Mouse (Mus musculus) right cerebral cortex, postnatal 25 days (tissue): Measurements from ENCODE around the gene Hlcs.

Experiments used
- DNase-seq: peaks from one replicate; pipeline ENCODE4 v3.0.0; 2022

Hlcs gene

DNA sequence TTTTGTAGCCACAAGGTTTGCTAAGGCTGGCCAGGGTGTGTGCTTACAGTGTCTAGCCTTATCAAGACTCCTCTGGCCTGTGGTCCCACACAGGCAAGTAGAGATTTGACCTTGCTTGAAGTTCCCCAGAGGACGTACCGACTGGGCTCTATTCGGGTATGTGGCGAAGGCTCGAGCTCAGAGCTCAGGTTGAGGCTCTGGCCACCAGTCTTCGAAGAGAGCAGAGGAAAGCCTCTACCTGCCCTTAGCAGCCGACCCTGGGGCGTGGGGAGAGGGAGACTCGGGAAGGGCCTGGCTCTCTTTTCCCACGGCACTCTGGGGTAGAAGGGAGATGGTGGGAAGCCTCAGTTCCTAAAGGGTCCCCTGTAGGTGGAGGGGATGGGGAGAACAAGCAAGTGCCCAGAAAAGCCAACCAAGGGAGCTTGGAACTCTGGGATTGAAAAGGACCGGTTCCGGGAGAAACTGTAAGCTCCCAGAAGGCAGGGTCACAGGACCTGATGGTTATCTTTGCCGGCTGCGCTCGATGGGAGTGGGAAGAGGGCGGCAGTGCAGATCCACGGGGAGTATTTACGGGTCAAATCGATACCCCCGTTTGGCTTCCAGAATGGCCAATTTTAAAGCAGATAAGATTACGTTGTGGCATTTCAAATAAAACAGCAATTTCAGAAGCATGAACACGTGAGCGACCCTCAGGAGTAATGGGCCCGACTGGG lies 220.1 kb downstream of the Hlcs start:
- no peak for DNase-seq

DNA sequence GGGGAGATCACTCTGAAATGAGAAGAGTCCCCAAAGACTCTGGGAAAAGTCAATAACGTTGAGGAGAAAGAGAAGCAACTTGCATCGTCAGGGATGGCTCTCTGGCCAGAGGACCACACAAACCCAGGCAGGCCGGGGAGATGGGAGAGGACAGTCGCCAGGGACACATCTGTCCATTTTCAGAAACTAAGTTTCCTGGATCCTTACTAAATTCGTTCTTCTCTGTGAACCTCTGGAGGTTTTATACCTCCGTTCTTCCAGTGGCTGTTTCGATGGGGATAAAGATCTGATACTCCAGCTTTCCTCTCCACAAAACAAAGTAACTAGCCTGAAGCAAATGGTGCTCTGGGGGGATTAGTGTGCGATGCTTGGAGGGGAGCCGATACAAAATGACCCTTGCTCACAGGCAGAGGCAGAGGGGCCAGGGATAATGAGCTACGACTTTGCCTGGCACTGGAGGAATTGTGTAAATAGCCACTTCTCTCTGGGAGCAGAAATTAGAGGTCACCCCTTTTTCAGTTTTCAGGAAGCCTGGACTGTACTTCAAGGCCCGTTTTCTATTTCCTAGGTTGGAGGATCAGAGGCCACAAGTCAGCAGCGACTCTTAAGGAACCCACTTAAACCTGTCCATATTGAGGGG lies 220.7 kb downstream of the Hlcs start:
- DNase-seq, result no peak

- no peak for DNase-seq
Observed at GRCm38 (mm10) chr16:94088819-94089692, 224.3 kb downstream of the Hlcs start.

DNA sequence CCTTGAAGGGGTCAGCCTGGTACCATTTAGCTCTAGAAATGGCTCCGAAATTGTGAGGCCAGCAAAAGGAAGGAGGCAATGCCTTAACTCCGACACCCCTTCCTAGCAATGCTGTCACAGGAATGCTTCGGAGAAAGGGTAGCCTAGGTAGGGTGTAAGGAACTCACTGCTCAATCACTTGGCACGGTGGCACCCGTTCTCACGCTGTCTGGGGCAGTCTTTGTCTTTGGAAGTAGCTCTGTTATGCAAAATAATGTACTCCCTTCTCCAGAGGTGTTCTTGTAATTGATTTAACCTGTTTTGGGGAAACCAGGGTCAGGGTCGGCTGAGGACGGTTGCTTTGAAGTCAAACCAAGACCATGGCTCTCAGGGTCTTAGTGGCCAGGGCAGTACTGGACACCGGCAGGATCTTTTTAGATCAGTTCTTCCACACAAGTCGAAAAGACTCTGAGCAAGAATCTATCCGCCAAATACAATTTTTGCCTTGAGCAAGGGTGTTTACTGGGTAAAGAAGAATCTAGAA lies 225.1 kb downstream of the Hlcs start:
- no peak for DNase-seq

DNA sequence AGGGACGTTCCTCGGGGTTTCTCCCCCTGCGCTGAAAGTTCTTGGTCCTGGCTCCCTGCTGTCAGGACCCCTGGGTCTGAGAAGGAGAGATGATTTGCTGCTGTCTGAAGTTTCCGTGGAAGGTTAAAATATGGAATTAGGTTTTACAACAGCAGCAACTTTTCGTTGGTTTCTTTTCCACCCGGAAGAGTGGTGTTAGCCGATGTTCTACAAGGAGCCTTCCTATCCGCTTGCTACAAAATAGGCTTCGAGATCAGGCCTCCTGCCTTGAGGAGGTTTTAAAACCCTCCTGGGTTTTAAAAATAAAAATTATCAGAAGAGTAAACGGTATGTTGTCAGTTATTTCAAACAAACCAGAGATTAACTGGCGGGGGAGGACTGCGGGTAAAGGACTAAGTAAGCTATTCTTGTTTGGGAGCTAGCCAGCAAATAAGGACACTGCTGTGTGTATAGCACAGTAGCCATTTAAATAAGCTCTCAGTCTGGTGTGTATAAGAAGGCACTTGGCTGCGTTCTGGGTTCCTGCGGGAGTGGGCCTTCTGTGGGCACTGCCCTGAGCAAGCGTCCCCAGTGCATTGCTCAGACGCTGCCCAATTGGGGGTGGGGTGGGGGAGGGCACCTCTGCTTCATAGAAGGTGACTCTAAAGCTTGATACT lies 225.7 kb downstream of the Hlcs start:
- DNase-seq, result no peak

DNA sequence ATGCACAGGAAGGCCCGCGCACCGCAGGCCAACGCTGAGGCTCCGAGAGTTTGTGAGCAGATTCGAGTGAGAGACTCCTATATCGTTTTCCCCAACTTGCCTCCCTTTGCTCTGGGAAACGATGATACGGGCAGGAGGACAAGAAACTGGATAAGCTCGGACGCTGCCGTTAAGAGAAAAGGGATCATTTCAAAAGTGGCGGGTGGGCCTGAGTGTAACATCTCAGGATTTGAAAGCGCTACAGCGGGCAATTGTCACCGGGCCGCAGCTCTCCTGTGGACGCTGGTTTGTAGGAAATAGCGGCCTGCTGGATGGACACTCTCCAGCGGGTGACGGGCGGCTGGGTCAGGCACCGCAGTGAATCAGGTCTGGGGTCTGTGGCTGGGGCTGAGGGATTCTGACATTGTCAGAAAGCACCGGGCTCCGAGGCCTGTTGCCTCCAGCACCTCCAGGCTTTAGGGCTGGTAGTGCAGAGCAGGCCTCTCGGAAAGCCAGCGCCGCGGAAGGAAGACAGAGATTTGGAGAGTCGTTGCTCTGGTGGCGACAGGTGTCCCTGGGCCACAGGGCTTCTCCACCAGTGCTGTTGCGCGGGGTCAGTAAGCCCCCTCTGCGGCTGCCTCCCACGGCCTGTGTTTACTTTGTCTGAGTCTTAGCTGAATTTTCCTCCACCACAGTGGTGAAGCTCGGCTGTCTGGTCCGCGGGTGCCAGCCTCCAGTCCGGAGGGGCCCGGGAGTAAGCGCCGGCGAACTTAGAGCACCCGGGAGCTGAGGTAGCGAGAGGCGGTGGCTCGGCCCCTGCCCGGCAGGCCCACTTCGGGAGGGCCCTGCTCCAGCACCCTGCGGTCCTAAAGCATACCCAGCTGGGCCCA lies 226.4 kb downstream of the Hlcs start:
- DNase-seq, result no peak

DNA sequence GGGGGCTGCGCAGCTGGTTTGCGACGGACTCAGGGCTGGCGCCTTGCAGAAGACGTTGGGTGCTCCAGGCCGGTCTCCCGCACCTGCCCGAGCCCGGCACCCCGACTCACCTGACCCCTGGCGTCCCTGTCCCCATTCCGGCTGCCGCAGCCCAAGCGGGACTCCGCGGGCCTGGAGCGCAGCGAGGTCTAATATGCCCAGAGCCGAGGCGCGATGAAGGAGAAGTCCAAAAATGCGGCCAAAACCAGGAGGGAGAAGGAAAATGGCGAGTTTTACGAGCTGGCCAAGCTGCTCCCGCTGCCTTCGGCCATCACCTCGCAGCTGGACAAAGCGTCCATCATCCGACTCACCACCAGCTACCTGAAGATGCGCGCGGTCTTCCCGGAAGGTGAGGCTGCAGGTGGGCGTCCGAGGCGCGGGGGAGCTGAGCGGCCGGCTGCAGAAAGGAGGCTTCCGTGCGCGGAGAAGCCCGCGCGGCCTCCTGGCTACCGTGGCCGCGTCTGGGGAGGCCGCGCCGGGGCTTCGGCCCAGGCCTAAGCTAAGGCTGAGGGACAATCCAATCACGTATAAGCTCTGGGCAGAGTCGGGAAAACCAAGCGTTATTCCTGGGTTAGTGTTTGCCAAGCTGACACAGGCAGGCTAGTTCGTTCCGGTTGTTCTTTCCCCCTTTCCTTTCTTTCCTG lies 227.6 kb downstream of the Hlcs start:
- no peak for DNase-seq

- no peak for DNase-seq
Observed at GRCm38 (mm10) chr16:94084711-94085602, 228.4 kb downstream of the Hlcs start, which contains the start of gene Sim2. Sim2 (plus strand) TSS chr16:94084931.

DNA sequence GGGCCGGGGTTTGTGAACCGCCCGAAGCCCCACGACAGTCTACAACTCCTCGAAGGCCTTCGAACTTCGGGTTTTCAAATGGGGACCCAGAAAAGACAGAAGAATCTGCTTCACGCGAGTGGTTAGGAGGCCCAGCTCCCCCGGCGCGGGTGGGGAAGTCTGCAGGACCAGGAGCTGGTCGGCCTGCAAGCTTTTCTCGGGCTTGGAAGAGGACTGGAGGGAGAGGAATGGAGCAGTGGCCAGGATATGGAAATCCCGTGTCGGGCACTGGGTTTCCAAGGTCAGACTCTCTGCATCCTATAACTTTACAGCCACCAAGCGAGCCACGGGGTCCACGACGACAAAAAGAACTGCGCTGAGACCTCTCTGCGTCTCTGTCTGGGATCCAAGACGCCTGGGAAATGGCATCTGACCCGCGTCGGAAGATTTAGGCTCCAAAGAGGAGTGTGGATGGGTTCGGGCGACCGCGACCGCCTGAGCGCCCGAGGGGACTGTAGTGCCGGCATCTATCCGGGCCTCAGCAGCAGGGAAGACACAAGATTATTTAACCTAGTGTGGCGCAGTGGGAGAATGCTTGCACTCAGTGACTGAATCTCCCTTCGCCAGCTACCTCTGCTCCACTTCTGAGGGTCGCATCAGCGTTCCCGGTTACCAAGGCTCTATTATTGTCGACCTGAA lies 229.4 kb downstream of the Hlcs start:
- DNase-seq, result no peak

DNA sequence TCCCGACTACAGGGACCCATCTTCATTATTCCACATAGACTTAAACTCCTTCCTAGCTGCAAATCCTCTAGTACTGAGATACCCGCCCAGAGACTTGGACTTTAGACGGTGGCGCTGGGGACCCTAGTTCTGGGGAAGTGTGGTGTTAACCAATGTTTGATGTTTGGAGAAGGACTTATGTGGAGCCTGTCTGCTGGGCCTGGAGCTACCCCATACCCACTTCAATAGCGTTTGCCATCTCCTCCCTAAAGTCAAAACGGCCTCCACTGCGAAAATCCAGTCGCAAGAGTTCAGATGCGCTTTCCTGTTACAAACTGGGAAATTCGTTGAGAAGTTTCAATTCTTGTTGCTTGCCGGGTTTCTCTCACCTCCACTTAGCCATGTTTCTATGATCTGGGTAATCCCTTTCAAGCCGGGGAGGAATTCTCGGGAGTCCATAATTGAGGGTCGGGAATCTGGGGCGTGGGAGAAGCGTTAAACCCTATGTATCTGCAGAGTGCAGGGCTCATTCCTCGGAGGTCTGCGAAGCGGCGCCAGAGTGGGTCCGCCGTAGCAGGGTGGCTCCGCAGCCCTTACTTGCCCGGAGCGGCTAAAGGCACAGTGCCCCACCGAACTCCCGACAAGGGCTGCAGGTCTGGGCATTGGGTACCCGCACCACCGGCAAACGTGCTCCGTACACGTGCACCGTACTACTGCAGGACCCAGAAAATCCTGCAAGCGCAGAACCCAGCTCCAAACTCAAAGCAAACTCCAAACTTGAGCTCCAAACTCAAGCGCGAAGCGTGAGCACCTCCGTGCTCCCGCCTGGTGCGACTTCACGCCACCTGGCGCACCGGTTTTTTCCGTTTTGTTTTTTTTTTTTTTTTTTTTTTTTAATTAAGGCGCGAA lies 230.2 kb downstream of the Hlcs start:
- no peak for DNase-seq

GRCm38 (mm10) chr16:94081996-94082708 lies 231.2 kb downstream of the Hlcs start:
- DNase-seq, result no peak

- no peak for DNase-seq
Observed at GRCm38 (mm10) chr16:94081596-94081995, 231.8 kb downstream of the Hlcs start.

DNA sequence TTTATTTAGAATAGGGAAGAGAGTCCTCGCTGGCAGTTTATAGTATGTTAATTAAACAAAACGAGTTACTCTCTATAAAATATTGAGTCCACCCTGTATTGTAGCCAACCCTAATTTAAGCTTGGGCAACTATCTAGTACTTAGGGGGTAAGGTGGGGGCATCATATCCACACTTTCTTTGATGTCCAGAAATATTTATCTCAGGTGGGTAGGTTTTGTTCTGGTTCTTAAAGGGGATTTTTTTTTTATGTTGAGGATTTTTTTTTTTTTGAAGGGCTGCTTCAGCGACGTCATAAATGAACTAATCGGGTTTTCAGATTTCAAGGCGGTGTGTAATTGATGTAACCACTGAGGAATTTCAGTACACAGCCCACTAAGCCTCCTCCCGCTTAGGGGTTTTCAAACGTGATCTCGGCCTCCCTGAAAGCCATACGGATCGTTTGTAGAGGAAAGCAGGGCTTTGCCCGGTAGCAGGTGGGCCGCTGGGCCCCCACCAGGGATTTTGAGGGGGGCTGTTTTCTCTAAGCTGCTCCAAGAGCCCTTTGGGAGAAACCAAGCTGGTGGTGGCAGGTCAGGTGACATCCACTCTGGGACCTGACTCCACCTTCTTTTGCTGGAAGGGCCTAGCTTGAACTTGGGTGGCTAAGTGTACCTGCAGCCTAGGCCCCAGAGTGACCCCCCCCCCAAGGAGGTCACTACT lies 233.4 kb downstream of the Hlcs start:
- DNase-seq, result no peak

GRCm38 (mm10) chr16:94079075-94079855 lies 234.1 kb downstream of the Hlcs start:
- no peak for DNase-seq
